Mouse (Mus musculus): ENCODE results near the gene Pla2g6. TPM values are rescaled to one million over a fixed set of nuclear protein-coding genes. Genes with fewer than 3 reads are reported as not detected.

Gene Pla2g6
- total and polyA plus RNA-seq, 2 experiments from 2014 or later = 17.6 to 26.8 TPM

- H3K4me2 ChIP-seq (ENCODE audit: low read depth, low read length, poor library complexity, severe bottlenecking) = peak overlapping the region; percentile 100
- H3K27me3 ChIP-seq (ENCODE audit: insufficient read depth, low read length) = peaks cover 18% of the 10 kb centered on the region
- H3K4me1 ChIP-seq (ENCODE audit: insufficient read depth, low read length) = 0 out of 2 replicates have a peak, but pooled peaks cover 3% of the 10 kb centered on the region
These were observed 65.3 kb downstream of the Pla2g6 start for GRCm38 (mm10) chr15:79262786-79263309.

GRCm38 (mm10) chr15:79262375-79262774 is 65.8 kb downstream of the Pla2g6 start:
- Histone ChIP-seq H3K9me3 (ENCODE audit: low read length) (no peaks in the 10 kb centered on the region), H3K4me2 (ENCODE audit: low read depth, low read length, poor library complexity, severe bottlenecking) (peak overlapping the region; percentile 100), H3K9ac (replicated peaks; ENCODE audit: low read length, poor library complexity, severe bottlenecking) (0 out of 2 replicates have a peak overlapping the region, but pooled peaks have one; percentile 4), H3K27me3 (ENCODE audit: insufficient read depth, low read length) (peaks cover 18% of the 10 kb centered on the region), H3K27ac (ENCODE audit: low read depth, low read length) (no peak overlapping the region), H3K4me1 (ENCODE audit: insufficient read depth, low read length) (0 out of 2 replicates have a peak, but pooled peaks cover 3% of the 10 kb centered on the region), H3K4me3 (ENCODE audit: low read depth, low read length) (peak overlapping the region; percentile 63), H3K36me3 (ENCODE audit: insufficient read depth, low read length) (no peaks in the 10 kb centered on the region)
- WGBS = 24% methylated on average over 13 of the region's 13 CpGs
- DNase-seq (ENCODE audit: low spot score) (peak; percentile 60), ATAC-seq (ENCODE audit: low FRiP score) (no peak)
- peak; percentile 69 for TF ChIP-seq CTCF (IDR thresholded peaks at IDR 0.05)

More at GRCm38 (mm10) chr15:79262786-79263309, 65.3 kb downstream of the Pla2g6 start:
- ATAC-seq (ENCODE audit: low FRiP score) (no peak), DNase-seq (ENCODE audit: low spot score) (no peak)
- no peak overlapping the region for H3K27ac ChIP-seq (ENCODE audit: low read depth, low read length)
- WGBS = 88% methylated on average over 3 of the region's 3 CpGs
- TF ChIP-seq CTCF (IDR thresholded peaks at IDR 0.05) = no peak
- H3K36me3 ChIP-seq (ENCODE audit: insufficient read depth, low read length) = no peaks in the 10 kb centered on the region
- H3K4me3 ChIP-seq (ENCODE audit: low read depth, low read length) = no peak overlapping the region
- H3K9ac ChIP-seq (replicated peaks; ENCODE audit: low read length, poor library complexity, severe bottlenecking) = 0 out of 2 replicates have a peak overlapping the region, but pooled peaks have one; percentile 4
- H3K9me3 ChIP-seq (ENCODE audit: low read length) = no peaks in the 10 kb centered on the region

- DNase-seq (ENCODE audit: low spot score) = peak; percentile 23
- Histone ChIP-seq H3K9me3 (ENCODE audit: low read length) (no peaks in the 10 kb centered on the region), H3K4me1 (ENCODE audit: insufficient read depth, low read length) (0 out of 2 replicates have a peak, but pooled peaks cover 3% of the 10 kb centered on the region), H3K4me3 (ENCODE audit: low read depth, low read length) (peak overlapping the region; percentile 63), H3K36me3 (ENCODE audit: insufficient read depth, low read length) (no peaks in the 10 kb centered on the region), H3K27me3 (ENCODE audit: insufficient read depth, low read length) (peaks cover 18% of the 10 kb centered on the region), H3K4me2 (ENCODE audit: low read depth, low read length, poor library complexity, severe bottlenecking) (peak overlapping the region; percentile 100), H3K27ac (ENCODE audit: low read depth, low read length) (peak overlapping the region; percentile 32; the same call in 1 of the 2 replicates), H3K9ac (replicated peaks; ENCODE audit: low read length, poor library complexity, severe bottlenecking) (peak overlapping the region; percentile 81)
- ATAC-seq (ENCODE audit: low FRiP score) = peak; percentile 50; the same call in 1 of the 2 replicates
- WGBS = 0% methylated on average over 8 of the region's 28 CpGs
- TF ChIP-seq CTCF (IDR thresholded peaks at IDR 0.05) = peak; percentile 39
These were observed 66.4 kb downstream of the Pla2g6 start for GRCm38 (mm10) chr15:79261757-79262156.

- no peak for TF ChIP-seq CTCF (IDR thresholded peaks at IDR 0.05)
- ATAC-seq (ENCODE audit: low FRiP score) (peak; percentile 61), DNase-seq (ENCODE audit: low spot score) (peak; percentile 30)
- Histone ChIP-seq H3K4me3 (ENCODE audit: low read depth, low read length) (peak overlapping the region; percentile 63), H3K4me1 (ENCODE audit: insufficient read depth, low read length) (0 out of 2 replicates have a peak, but pooled peaks cover 3% of the 10 kb centered on the region), H3K9ac (replicated peaks; ENCODE audit: low read length, poor library complexity, severe bottlenecking) (peak overlapping the region; percentile 81), H3K27me3 (ENCODE audit: insufficient read depth, low read length) (peaks cover 18% of the 10 kb centered on the region), H3K4me2 (ENCODE audit: low read depth, low read length, poor library complexity, severe bottlenecking) (peak overlapping the region; percentile 100), H3K27ac (ENCODE audit: low read depth, low read length) (peak overlapping the region; percentile 32; the same call in 1 of the 2 replicates), H3K36me3 (ENCODE audit: insufficient read depth, low read length) (no peaks in the 10 kb centered on the region), H3K9me3 (ENCODE audit: low read length) (no peaks in the 10 kb centered on the region)
- 1% methylated on average over 47 of the region's 62 CpGs for WGBS
These were observed 67.0 kb downstream of the Pla2g6 start for GRCm38 (mm10) chr15:79261095-79261725.

- WGBS = 32% methylated on average over 17 of the region's 17 CpGs
- Histone ChIP-seq H3K4me1 (ENCODE audit: insufficient read depth, low read length) (0 out of 2 replicates have a peak, but pooled peaks cover 3% of the 10 kb centered on the region), H3K9me3 (ENCODE audit: low read length) (no peaks in the 10 kb centered on the region), H3K36me3 (ENCODE audit: insufficient read depth, low read length) (no peaks in the 10 kb centered on the region), H3K27me3 (ENCODE audit: insufficient read depth, low read length) (peaks cover 20% of the 10 kb centered on the region), H3K4me3 (ENCODE audit: low read depth, low read length) (no peak overlapping the region), H3K9ac (replicated peaks; ENCODE audit: low read length, poor library complexity, severe bottlenecking) (no peak overlapping the region), H3K4me2 (ENCODE audit: low read depth, low read length, poor library complexity, severe bottlenecking) (no peak overlapping the region), H3K27ac (ENCODE audit: low read depth, low read length) (no peak overlapping the region)
- ATAC-seq (ENCODE audit: low FRiP score) (no peak), DNase-seq (ENCODE audit: low spot score) (no peak)
- no peak for TF ChIP-seq CTCF (IDR thresholded peaks at IDR 0.05)
These were observed 69.7 kb downstream of the Pla2g6 start for GRCm38 (mm10) chr15:79258521-79258920.

GRCm38 (mm10) chr15:79254661-79255060 is 73.5 kb downstream of the Pla2g6 start, which contains the start of gene Slc16a8:
Gene Slc16a8 (minus strand): TSS chr15:79254761.
- no peak within 1 kb of the TSS for H3K27ac ChIP-seq (ENCODE audit: low read depth, low read length)
- no peaks in the 10 kb centered on the region for H3K9me3 ChIP-seq (ENCODE audit: low read length)
- H3K4me3 ChIP-seq (ENCODE audit: low read depth, low read length) = no peak within 1 kb of the TSS
- no peak within 1 kb of the TSS for H3K9ac ChIP-seq (replicated peaks; ENCODE audit: low read length, poor library complexity, severe bottlenecking)
- no peak within 1 kb of the TSS for H3K4me2 ChIP-seq (ENCODE audit: low read depth, low read length, poor library complexity, severe bottlenecking)
- ATAC-seq (ENCODE audit: low FRiP score) (no peak), DNase-seq (ENCODE audit: low spot score) (no peak)
- peaks cover 16% of the 10 kb centered on the region for H3K27me3 ChIP-seq (ENCODE audit: insufficient read depth, low read length)
- TF ChIP-seq CTCF (IDR thresholded peaks at IDR 0.05) = no peak
- peaks cover 2% of the 10 kb centered on the region; the same call in 1 of the 2 replicates for H3K36me3 ChIP-seq (ENCODE audit: insufficient read depth, low read length)
- peaks cover 5% of the 10 kb centered on the region; the same call in 1 of the 2 replicates for H3K4me1 ChIP-seq (ENCODE audit: insufficient read depth, low read length)
- 30% methylated on average over 3 of the region's 3 CpGs for WGBS
